Mouse (Mus musculus) brain, embryonic 14.5 days (tissue): ENCODE data around the gene Csnk1e.

ENCODE experiments used
- CTCF ChIP-seq: fragments of 200-500 bp; IDR thresholded peaks from 2 replicates; pipeline ENCODE4 v1.5.1; 2012; ENCODE audit warnings: inconsistent platforms, mild to moderate bottlenecking, moderate library complexity, borderline replicate concordance; ENCODE audit not compliant: insufficient read depth, insufficient read length; ENCODE audit errors: extremely low read depth
- POLR2A ChIP-seq: fragments of 200-500 bp; IDR thresholded peaks from 2 replicates; pipeline ENCODE4 v1.6.1; 2012; ENCODE audit warnings: mild to moderate bottlenecking, inconsistent platforms, borderline replicate concordance; ENCODE audit not compliant: poor library complexity, insufficient read depth, insufficient read length, severe bottlenecking; ENCODE audit errors: extremely low read depth

DNA sequence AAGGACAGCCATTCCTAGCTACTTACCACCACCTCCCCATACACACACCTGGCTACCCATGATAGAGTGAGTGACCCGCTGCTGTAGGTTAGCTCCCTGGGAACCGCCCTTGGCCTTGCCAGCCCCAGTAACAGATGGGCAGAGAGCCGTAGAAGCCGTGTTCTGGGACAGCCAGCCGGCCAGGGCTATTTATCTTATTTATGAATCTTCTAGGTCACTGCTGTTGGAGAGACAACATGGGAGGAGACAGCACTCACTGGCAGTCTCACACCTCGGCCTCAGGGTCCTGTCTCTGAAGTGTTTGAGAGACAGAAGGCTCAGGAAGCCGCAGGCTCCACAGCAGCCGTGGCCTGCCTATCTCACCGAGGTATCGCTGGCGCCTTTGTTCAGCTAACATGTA, 34.1 kb upstream of the Csnk1e start:
- TF ChIP-seq CTCF, result no peak
- TF ChIP-seq POLR2A, result no peak
